Mouse (Mus musculus) CH12.LX (cell line): ENCODE data around the gene Magi2.

Experiments used
- CTCF ChIP-seq, 2 experiments: IDR thresholded peaks in 1 of 2; conservative IDR thresholded peaks in 1 of 2; 2 replicates each; pipeline ENCODE4 v1.5.1; 2011 to 2012; ENCODE audit warnings: low read depth in 2 of 2, low read length in 2 of 2, improper control_type of control experiment in 1 of 2, inconsistent platforms in 1 of 2, mild to moderate bottlenecking in 1 of 2, moderate library complexity in 1 of 2
- POLR2A ChIP-seq: IDR thresholded peaks from 2 replicates; pipeline ENCODE4 v1.6.1; 2011; ENCODE audit warnings: low read depth, mild to moderate bottlenecking, improper control_type of control experiment, low read length

GRCm38 (mm10) chr5:19726277-19726676 is 499.4 kb downstream of the Magi2 start:
- TF ChIP-seq CTCF (conservative IDR thresholded peaks at IDR 0.05 in 1 of 2, IDR thresholded peaks at IDR 0.05 in 1 of 2; ENCODE audit: low read depth in 2 of 2, low read length in 2 of 2) (no peak), POLR2A (no peak)
